Mouse (Mus musculus): ENCODE results near the gene Kcnab2. TPM values are rescaled to one million over a fixed set of nuclear protein-coding genes. Genes with fewer than 3 reads are reported as not detected.

Kcnab2 gene
- total and polyA plus RNA-seq, 3 experiments = 35.3 to 95.8 (median 58.3) TPM

DNA sequence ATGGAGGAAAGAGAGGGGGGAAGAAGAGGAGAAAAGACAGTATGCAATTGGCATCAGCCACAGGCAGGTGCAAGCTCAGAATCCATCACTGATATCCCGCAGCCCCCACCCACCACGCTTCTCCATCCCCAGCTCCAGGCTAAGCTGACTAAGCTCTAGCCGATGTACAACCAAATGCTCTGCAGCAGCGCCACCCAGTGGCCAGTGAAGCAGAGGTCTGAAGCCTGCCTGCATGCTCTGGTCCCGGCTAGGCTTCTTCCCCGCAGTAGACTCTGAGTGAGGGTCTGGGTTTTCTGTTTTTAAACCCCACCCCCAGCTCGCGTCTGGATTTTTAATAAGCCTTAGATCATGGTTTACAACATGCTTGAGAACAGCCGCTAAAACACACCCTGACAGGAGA lies 42.8 kb downstream of the Kcnab2 start:
- H3K27me3 ChIP-seq (replicated peaks) = no peaks in the 10 kb centered on the region
- peak; percentile 85 for DNase-seq (ENCODE audit: extremely low read depth)
- in situ Hi-C loops (cut with MboI; ENCODE audit: low pct_ligation_motif_present, low pct_unique_long_range_greater_than_20kb, low sequenced_read_pairs) = loop anchor here (5.0 to 10.0 kb wide), 2 partner anchors 108 to 260 kb away; partner anchors contain the start of genes Acot7 and Rpl22

DNA sequence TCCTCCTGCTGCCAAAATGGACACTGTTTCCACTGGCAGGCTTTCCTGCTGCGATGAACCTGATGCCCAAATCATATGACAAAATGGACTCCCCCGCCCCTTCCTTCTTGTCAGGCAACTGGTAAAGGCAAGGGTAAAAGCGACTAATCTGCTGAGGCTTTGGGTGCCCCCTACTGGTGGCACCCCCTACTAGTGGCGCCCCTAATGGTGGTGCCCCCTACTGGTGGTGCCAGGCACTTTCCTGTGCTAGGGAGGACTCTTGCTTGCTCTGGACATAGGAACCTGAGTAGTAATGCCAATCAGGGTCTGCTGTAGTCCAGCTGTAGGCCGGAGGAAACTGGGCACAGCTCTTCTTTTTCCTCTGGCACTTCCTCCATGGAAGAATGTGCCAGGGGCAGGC lies 45.4 kb downstream of the Kcnab2 start:
- H3K4me3 ChIP-seq (replicated peaks in 1 of 3; ENCODE audit: low read depth in 2 of 3, low read length in 2 of 3, poor library complexity in 1 of 3) = no peak overlapping the region
- H3K79me2 ChIP-seq (replicated peaks; ENCODE audit: control insufficient read depth, extremely low read depth, insufficient read depth, poor library complexity, severe bottlenecking) = no peaks in the 10 kb centered on the region
- DNase-seq (ENCODE audit: extremely low read depth) = peak; percentile 67
- H3K27ac ChIP-seq (ENCODE audit: insufficient read depth, low read depth) = no peak overlapping the region
- peaks cover 6 to 38% of the 10 kb centered on the region in 2 experiments for H3K4me1 ChIP-seq (ENCODE audit: control insufficient read depth in 1 of 2, insufficient read depth in 2 of 2)
- H3K9me3 ChIP-seq (replicated peaks; ENCODE audit: low read length) = no peaks in the 10 kb centered on the region
- H3K4me2 ChIP-seq (ENCODE audit: insufficient read depth, low read depth, poor library complexity, severe bottlenecking) = no peak overlapping the region
- peaks cover 47 to 95% of the 10 kb centered on the region in 2 experiments for H3K36me3 ChIP-seq (replicated peaks in 1 of 2; ENCODE audit: control insufficient read depth in 1 of 2, insufficient read depth in 1 of 2, low read length in 1 of 2)
- TF ChIP-seq SMC3 (IDR thresholded peaks at IDR 0.05; ENCODE audit: low read depth, low read length) (peak; percentile 54), MAX (IDR thresholded peaks at IDR 0.05; ENCODE audit: low read length) (no peak), MEF2A (IDR thresholded peaks at IDR 0.05; ENCODE audit: borderline replicate concordance, low read depth, low read length) (no peak), RAD21 (IDR thresholded peaks at IDR 0.05; ENCODE audit: low read depth, low read length) (peak; percentile 40), NELFE (IDR thresholded peaks at IDR 0.05; ENCODE audit: low read depth, low read length) (peak; percentile 71; the same call in 1 of the 2 replicates), POLR2AphosphoS2 (IDR thresholded peaks at IDR 0.05; ENCODE audit: low read depth, low read length) (no peak), ZC3H11A (IDR thresholded peaks at IDR 0.05; ENCODE audit: low read depth, low read length) (no peak), CTCF (conservative IDR thresholded peaks at IDR 0.05 in 1 of 2, IDR thresholded peaks at IDR 0.05 in 1 of 2; ENCODE audit: low read depth in 2 of 2, low read length in 2 of 2) (peak; percentile 86 to 100)
- no peaks in the 10 kb centered on the region for H3K27me3 ChIP-seq (replicated peaks)
- no peak overlapping the region for H3K9ac ChIP-seq (ENCODE audit: insufficient read depth, low read depth)
- dilution Hi-C loops (cut with MboI; ENCODE audit: extremely low pct_ligation_motif_present, extremely low pct_unique_long_range_greater_than_20kb, low sequenced_read_pairs) (no loop called here), in situ Hi-C loops (cut with MboI; ENCODE audit: low pct_ligation_motif_present, low pct_unique_long_range_greater_than_20kb, low sequenced_read_pairs) (loop anchor here (10.0 kb wide), 1 partner anchor 258 kb away; the partner anchor contains the start of gene Acot7)

More for the DNA sequence above, 42.8 kb downstream of the Kcnab2 start:
- Histone ChIP-seq H3K4me1 (ENCODE audit: control insufficient read depth in 1 of 2, insufficient read depth in 2 of 2) (peaks cover 0 to 18% of the 10 kb centered on the region in 2 experiments; a peak in 2 of 4 replicates), H3K4me2 (ENCODE audit: insufficient read depth, low read depth, poor library complexity, severe bottlenecking) (no peak overlapping the region), H3K9me3 (replicated peaks; ENCODE audit: low read length) (no peaks in the 10 kb centered on the region), H3K9ac (ENCODE audit: insufficient read depth, low read depth) (no peak overlapping the region), H3K27ac (ENCODE audit: insufficient read depth, low read depth) (no peak overlapping the region), H3K4me3 (replicated peaks in 1 of 3; ENCODE audit: low read depth in 2 of 3, low read length in 2 of 3, poor library complexity in 1 of 3) (no peak overlapping the region), H3K79me2 (replicated peaks; ENCODE audit: control insufficient read depth, extremely low read depth, insufficient read depth, poor library complexity, severe bottlenecking) (no peaks in the 10 kb centered on the region), H3K36me3 (replicated peaks in 1 of 2; ENCODE audit: control insufficient read depth in 1 of 2, insufficient read depth in 1 of 2, low read length in 1 of 2) (peaks cover 56 to 97% of the 10 kb centered on the region in 2 experiments)
- no peak for TF ChIP-seq KAT2A (IDR thresholded peaks at IDR 0.05; ENCODE audit: insufficient replicate concordance, low read length)
- peak in 1 of 2 experiments; percentile 83; a peak in 3 of 4 replicates for TF ChIP-seq CTCF (conservative IDR thresholded peaks at IDR 0.05 in 1 of 2, IDR thresholded peaks at IDR 0.05 in 1 of 2; ENCODE audit: low read depth in 2 of 2, low read length in 2 of 2)
- TF ChIP-seq MAFK (IDR thresholded peaks at IDR 0.05; ENCODE audit: insufficient replicate concordance, low read length) = peak; percentile 45; the same call in 1 of the 2 replicates
- TF ChIP-seq SMC3 (IDR thresholded peaks at IDR 0.05; ENCODE audit: low read depth, low read length) = peak; percentile 66
- TF ChIP-seq ZKSCAN1 (IDR thresholded peaks at IDR 0.05; ENCODE audit: borderline replicate concordance, low read depth, low read length) = no peak
- no peak for TF ChIP-seq POLR2A (IDR thresholded peaks at IDR 0.05; ENCODE audit: low read depth, low read length)
- TF ChIP-seq UBTF (IDR thresholded peaks at IDR 0.05; ENCODE audit: low read depth, low read length) = no peak
- TF ChIP-seq ZNF384 (IDR thresholded peaks at IDR 0.05; ENCODE audit: low read depth, low read length) = no peak
- TF ChIP-seq RAD21 (IDR thresholded peaks at IDR 0.05; ENCODE audit: low read depth, low read length) = peak; percentile 72
- TF ChIP-seq EP300 (IDR thresholded peaks at IDR 0.05; ENCODE audit: low read length) = no peak
- no peak for TF ChIP-seq NRF1 (IDR thresholded peaks at IDR 0.05; ENCODE audit: low read depth, low read length)
- dilution Hi-C loops (cut with MboI; ENCODE audit: extremely low pct_ligation_motif_present, extremely low pct_unique_long_range_greater_than_20kb, low sequenced_read_pairs) = no loop called here

Measured in CH12.LX (cell line).